Comparison of ENCODE assay signal across 7 mouse cellular contexts in genomic region chr6:146501316-146501865, GRCm38 (mm10). TPM values are rescaled to one million over a fixed set of nuclear protein-coding genes. Genes with fewer than 3 reads are reported as not detected.
DNase-seq lines count a peak whose midpoint lies in the region; ATAC-seq and TF ChIP-seq lines count a peak whose summit lies in the region.

No protein-coding gene starts in this region.

- no peak for TF ChIP-seq CTCF in bone marrow macrophage, adult 2 months (IDR thresholded peaks at IDR 0.05; ENCODE audit: low read depth, low read length)

- peaks cover 10% of the 10 kb centered on the region for H3K4me1 ChIP-seq in bone marrow macrophage, adult 2 months (ENCODE audit: control insufficient read depth, insufficient read depth, low read length)
- H3K4me1 ChIP-seq in hindbrain, embryonic 11.5 days (replicated peaks; ENCODE audit: control insufficient read depth, insufficient read depth, low read length), result no peaks in the 10 kb centered on the region
- H3K4me1 ChIP-seq in limb, embryonic 10.5 days, result peaks cover 28% of the 10 kb centered on the region

- WGBS in hindbrain, embryonic 11.5 days, result 1% methylated on average over 30 of the region's 30 CpGs
- WGBS in limb, embryonic 10.5 days, result under 1% methylated on average over 30 of the region's 30 CpGs

- peak overlapping the region; percentile 78 for H3K4me3 ChIP-seq in bone marrow macrophage, adult 2 months (ENCODE audit: insufficient read depth, low read length)
- H3K4me3 ChIP-seq in hindbrain, embryonic 11.5 days (ENCODE audit: low read depth, low read length), result peak overlapping the region; percentile 70
- peak overlapping the region; percentile 77 for H3K4me3 ChIP-seq in limb, embryonic 10.5 days

- peak; percentile 53; the same call in 1 of the 2 replicates for ATAC-seq in hindbrain, embryonic 11.5 days (ENCODE audit: low FRiP score)

- peak; percentile 74 for DNase-seq in MEL-GATA-1-ER (ENCODE audit: extremely low read depth, low read depth)
- peak; percentile 11 to 12 for DNase-seq in frontal cortex, postnatal 14 days (ENCODE audit: low spot score in 2 of 2)
- peak; percentile 61 for DNase-seq in hindbrain, embryonic 11.5 days (ENCODE audit: low spot score)
- no peak for DNase-seq in limb, embryonic 10.5 days (ENCODE audit: low spot score)
- peak; percentile 30 for DNase-seq in mesoderm, embryonic 11.5 days (ENCODE audit: low read depth, low spot score)
- DNase-seq in spleen, adult 18-20 months, result peak; percentile 73 to 75

- no peaks in the 10 kb centered on the region for H3K36me3 ChIP-seq in hindbrain, embryonic 11.5 days (ENCODE audit: control insufficient read depth, insufficient read depth, low read length)
- H3K36me3 ChIP-seq in limb, embryonic 10.5 days, result no peaks in the 10 kb centered on the region

- peak overlapping the region; percentile 63 for H3K9ac ChIP-seq in hindbrain, embryonic 11.5 days (ENCODE audit: low read depth, low read length)

- no peak for TF ChIP-seq POLR2A in bone marrow macrophage, adult 2 months (IDR thresholded peaks at IDR 0.05; ENCODE audit: borderline replicate concordance, low read depth, low read length)

- H3K9me3 ChIP-seq in hindbrain, embryonic 11.5 days (ENCODE audit: control insufficient read depth, low read length), result no peaks in the 10 kb centered on the region
- no peaks in the 10 kb centered on the region for H3K9me3 ChIP-seq in limb, embryonic 10.5 days (replicated peaks)

- peak overlapping the region; percentile 52 for H3K27ac ChIP-seq in bone marrow macrophage, adult 2 months (ENCODE audit: insufficient read depth, low read depth, low read length)
- no peak overlapping the region for H3K27ac ChIP-seq in hindbrain, embryonic 11.5 days (ENCODE audit: low read depth, low read length)
- H3K27ac ChIP-seq in limb, embryonic 10.5 days, result peak overlapping the region; percentile 82

- peaks cover 4% of the 10 kb centered on the region; the same call in 1 of the 2 replicates for H3K27me3 ChIP-seq in hindbrain, embryonic 11.5 days (ENCODE audit: control insufficient read depth, insufficient read depth, low read length)
- peaks cover 32% of the 10 kb centered on the region for H3K27me3 ChIP-seq in limb, embryonic 10.5 days (ENCODE audit: low read depth, poor library complexity, severe bottlenecking)

- H3K4me2 ChIP-seq in hindbrain, embryonic 11.5 days (replicated peaks; ENCODE audit: low read depth, low read length), result peak overlapping the region; percentile 99

RNA-seq across cellular contexts. Expression of gene Itpr2, which starts 0.6 kb away (rescaled TPM):
- 7.6 and 10.9 TPM in 2 replicates for polyA plus RNA-seq in bone marrow macrophage, adult 2 months (2012; ENCODE audit: insufficient read depth, insufficient read length, missing spikeins)
- 4.2 and 5.9 TPM in 2 replicates for polyA plus RNA-seq in hindbrain, embryonic 11.5 days (2014; fragmentation: Nextera tagmentation; extraction: Ambion mirVana)
- polyA plus RNA-seq in limb, embryonic 10.5 days (2016; fragmentation: Nextera tagmentation; extraction: Ambion mirVana), result 3.7 and 3.8 TPM in 2 replicates
